Mouse (Mus musculus): ENCODE results near the gene Olfr654. TPM values are rescaled to one million over a fixed set of nuclear protein-coding genes. Genes with fewer than 3 reads are reported as not detected.

Olfr654 gene
- not detected in 2 replicates for polyA plus RNA-seq (2014; fragmentation: Nextera tagmentation; extraction: Ambion mirVana)

DNA sequence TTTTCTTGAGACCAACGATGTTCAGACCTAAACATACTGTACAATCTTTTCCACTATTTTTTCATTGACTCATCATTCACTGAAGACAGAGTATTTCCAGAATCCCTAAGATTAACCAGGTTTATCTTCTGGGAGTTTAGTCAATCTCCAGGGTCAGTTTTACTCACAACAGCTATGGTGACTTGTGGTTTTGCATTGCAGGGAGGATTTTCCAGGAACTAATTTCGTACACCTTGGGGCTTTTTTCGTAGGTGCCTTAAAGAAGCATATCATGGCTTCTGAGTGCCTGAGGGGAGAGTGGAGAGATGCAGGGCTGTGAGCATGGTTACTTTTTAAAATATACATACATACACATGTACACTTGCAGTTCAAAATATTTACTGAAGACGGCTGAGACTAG, at the start of gene Olfr654:
TSS of gene Olfr654 (plus strand) at position 301 of the 400 bp plus-strand sequence.
- Histone ChIP-seq H3K9ac (replicated peaks; ENCODE audit: low read depth, low read length) (no peak within 1 kb of the TSS), H3K27me3 (ENCODE audit: control insufficient read depth, insufficient read depth, low read length) (no peaks in the 10 kb centered on the region), H3K4me3 (ENCODE audit: low read depth, low read length) (no peak within 1 kb of the TSS), H3K4me1 (ENCODE audit: control insufficient read depth, insufficient read depth, low read length) (no peaks in the 10 kb centered on the region), H3K4me2 (replicated peaks; ENCODE audit: low read depth, low read length) (no peak within 1 kb of the TSS), H3K27ac (ENCODE audit: low read length) (no peak within 1 kb of the TSS), H3K9me3 (ENCODE audit: control insufficient read depth, low read depth, low read length) (no peaks in the 10 kb centered on the region), H3K36me3 (ENCODE audit: control insufficient read depth, insufficient read depth, low read length) (no peaks in the 10 kb centered on the region)
- WGBS, result 75% methylated on average over 4 of the region's 4 CpGs
- ATAC-seq (ENCODE audit: insufficient number of reproducible peaks, insufficient read depth, low FRiP score, low read depth), result no peak

DNA sequence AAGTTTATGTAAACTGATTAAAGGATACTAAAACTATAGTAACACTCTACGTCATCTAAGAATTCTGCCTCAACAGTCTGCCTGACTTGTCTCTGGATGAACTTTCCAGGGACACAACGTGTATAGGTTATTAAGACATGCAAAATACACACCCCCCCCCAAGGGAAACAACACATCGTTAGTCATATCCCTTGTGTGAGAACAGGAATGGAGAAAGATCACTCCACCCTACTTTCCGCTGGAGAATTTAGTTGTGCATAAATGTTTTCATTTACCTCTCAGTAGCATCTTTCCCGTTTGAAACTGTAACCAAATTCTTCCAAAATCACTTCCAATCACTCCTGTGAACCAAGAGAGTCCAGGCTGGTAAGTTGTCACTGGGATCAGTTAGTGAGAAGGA, 37.0 kb upstream of the Olfr654 start, which contains the start of gene Olfr651:
TSS of gene Olfr651 (plus strand) at position 301 of the 400 bp plus-strand sequence.
- Histone ChIP-seq H3K4me1 (ENCODE audit: control insufficient read depth, insufficient read depth, low read length) (no peaks in the 10 kb centered on the region), H3K4me3 (ENCODE audit: low read depth, low read length) (no peak within 1 kb of the TSS), H3K9me3 (ENCODE audit: control insufficient read depth, low read depth, low read length) (no peaks in the 10 kb centered on the region), H3K27ac (ENCODE audit: low read length) (no peak within 1 kb of the TSS), H3K9ac (replicated peaks; ENCODE audit: low read depth, low read length) (no peak within 1 kb of the TSS), H3K27me3 (ENCODE audit: control insufficient read depth, insufficient read depth, low read length) (no peaks in the 10 kb centered on the region), H3K4me2 (replicated peaks; ENCODE audit: low read depth, low read length) (no peak within 1 kb of the TSS), H3K36me3 (ENCODE audit: control insufficient read depth, insufficient read depth, low read length) (no peaks in the 10 kb centered on the region)
- 71% methylated on average over 5 of the region's 5 CpGs for WGBS
- no peak for ATAC-seq (ENCODE audit: insufficient number of reproducible peaks, insufficient read depth, low FRiP score, low read depth)

DNA sequence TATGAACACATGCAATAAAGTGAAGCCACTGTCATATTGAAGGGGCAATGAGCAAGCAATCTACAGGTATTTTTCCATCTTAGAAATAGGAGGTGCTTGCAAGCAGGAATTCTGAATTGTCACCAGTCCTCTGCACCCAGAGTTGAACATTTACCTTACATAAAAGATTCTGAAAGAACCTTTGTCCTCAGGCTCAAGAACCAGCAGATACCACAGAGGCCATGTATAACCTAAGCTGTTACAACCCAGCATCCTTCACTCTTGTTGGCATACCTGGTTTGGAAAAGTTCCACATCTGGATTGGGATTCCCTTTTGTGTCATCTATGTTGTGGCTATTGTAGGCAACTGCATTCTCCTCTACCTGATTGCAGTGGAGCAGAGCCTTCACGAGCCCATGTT, 34.1 kb upstream of the Olfr654 start:
- Histone ChIP-seq H3K4me2 (replicated peaks; ENCODE audit: low read depth, low read length) (no peak overlapping the region), H3K27me3 (ENCODE audit: control insufficient read depth, insufficient read depth, low read length) (no peaks in the 10 kb centered on the region), H3K4me1 (ENCODE audit: control insufficient read depth, insufficient read depth, low read length) (no peaks in the 10 kb centered on the region), H3K36me3 (ENCODE audit: control insufficient read depth, insufficient read depth, low read length) (no peaks in the 10 kb centered on the region), H3K9ac (replicated peaks; ENCODE audit: low read depth, low read length) (no peak overlapping the region), H3K4me3 (ENCODE audit: low read depth, low read length) (no peak overlapping the region), H3K9me3 (ENCODE audit: control insufficient read depth, low read depth, low read length) (no peaks in the 10 kb centered on the region), H3K27ac (ENCODE audit: low read length) (no peak overlapping the region)
- 71% methylated on average over 1 of the region's 1 CpGs for WGBS
- ATAC-seq (ENCODE audit: insufficient number of reproducible peaks, insufficient read depth, low FRiP score, low read depth), result no peak

DNA sequence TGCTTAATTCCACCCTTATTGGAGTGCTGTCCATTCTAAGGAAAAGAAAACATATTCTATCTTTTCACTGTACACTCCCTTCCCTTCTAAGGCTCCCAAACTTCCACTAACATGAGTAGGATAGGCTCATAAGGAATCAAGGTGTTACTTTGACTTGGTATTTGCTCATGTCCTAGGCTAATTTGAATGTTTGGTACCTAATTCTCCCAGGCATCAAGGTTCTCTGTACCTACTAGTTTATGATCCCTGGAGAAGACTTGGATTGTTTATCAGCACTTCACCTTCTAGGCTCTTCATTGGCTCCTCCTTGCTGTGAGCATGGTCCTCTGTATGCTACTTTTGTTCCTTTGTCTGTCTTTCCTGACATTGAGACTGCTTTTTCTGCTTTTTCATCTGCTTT, 26.2 kb upstream of the Olfr654 start, which contains the start of gene Olfr652:
TSS of gene Olfr652 (plus strand) at position 301 of the 400 bp plus-strand sequence.
- Histone ChIP-seq H3K4me3 (ENCODE audit: low read depth, low read length) (no peak within 1 kb of the TSS), H3K27me3 (ENCODE audit: control insufficient read depth, insufficient read depth, low read length) (no peaks in the 10 kb centered on the region), H3K27ac (ENCODE audit: low read length) (no peak within 1 kb of the TSS), H3K9me3 (ENCODE audit: control insufficient read depth, low read depth, low read length) (no peaks in the 10 kb centered on the region), H3K4me2 (replicated peaks; ENCODE audit: low read depth, low read length) (no peak within 1 kb of the TSS), H3K9ac (replicated peaks; ENCODE audit: low read depth, low read length) (no peak within 1 kb of the TSS), H3K4me1 (ENCODE audit: control insufficient read depth, insufficient read depth, low read length) (no peaks in the 10 kb centered on the region), H3K36me3 (ENCODE audit: control insufficient read depth, insufficient read depth, low read length) (no peaks in the 10 kb centered on the region)
- no peak for ATAC-seq (ENCODE audit: insufficient number of reproducible peaks, insufficient read depth, low FRiP score, low read depth)

DNA sequence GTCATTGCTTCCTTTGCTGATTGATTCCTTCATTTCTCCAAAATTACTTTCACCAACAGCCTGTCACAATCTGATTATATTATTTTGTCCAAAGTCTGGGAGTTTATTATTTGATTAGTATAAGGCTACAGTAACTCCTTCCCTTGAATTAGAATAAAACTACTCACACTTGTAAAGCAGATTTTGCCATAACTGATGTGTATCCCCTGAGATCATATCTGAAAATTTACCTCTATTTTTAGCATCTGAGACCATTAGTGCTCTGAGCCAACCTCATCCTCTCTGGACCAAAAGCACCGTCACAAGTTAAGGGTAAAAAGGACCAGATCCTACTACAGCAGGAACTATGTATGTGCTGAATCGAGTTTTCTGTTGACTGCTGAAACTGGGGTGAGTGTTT, 9.8 kb upstream of the Olfr654 start, which contains the start of gene Olfr653:
TSS of gene Olfr653 (plus strand) at position 301 of the 400 bp plus-strand sequence.
- Histone ChIP-seq H3K4me1 (ENCODE audit: control insufficient read depth, insufficient read depth, low read length) (no peaks in the 10 kb centered on the region), H3K4me3 (ENCODE audit: low read depth, low read length) (no peak within 1 kb of the TSS), H3K27ac (ENCODE audit: low read length) (no peak within 1 kb of the TSS), H3K9ac (replicated peaks; ENCODE audit: low read depth, low read length) (no peak within 1 kb of the TSS), H3K27me3 (ENCODE audit: control insufficient read depth, insufficient read depth, low read length) (no peaks in the 10 kb centered on the region), H3K9me3 (ENCODE audit: control insufficient read depth, low read depth, low read length) (no peaks in the 10 kb centered on the region), H3K36me3 (ENCODE audit: control insufficient read depth, insufficient read depth, low read length) (no peaks in the 10 kb centered on the region), H3K4me2 (replicated peaks; ENCODE audit: low read depth, low read length) (no peak within 1 kb of the TSS)
- WGBS, result 68% methylated on average over 2 of the region's 2 CpGs
- no peak for ATAC-seq (ENCODE audit: insufficient number of reproducible peaks, insufficient read depth, low FRiP score, low read depth)

DNA sequence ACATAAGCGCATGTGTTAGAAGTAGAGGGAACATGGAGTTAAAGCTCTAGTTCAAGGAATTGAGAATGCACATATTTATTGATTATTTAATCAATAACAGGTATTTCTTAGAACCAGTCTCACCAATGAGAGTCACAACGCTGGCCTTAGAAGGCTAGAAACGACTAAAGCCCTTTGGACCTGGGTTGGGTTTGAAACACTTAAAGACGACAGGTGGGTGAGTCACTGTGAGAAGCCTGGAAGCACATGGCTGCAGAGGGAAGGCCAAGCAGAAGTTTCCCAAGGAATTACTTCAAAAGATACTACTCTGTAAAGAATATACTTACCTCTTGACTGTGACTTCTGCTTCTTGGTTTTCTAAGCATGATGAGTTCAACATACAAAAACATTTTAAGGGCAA, 6.0 kb upstream of the Olfr654 start:
- Histone ChIP-seq H3K9me3 (ENCODE audit: control insufficient read depth, low read depth, low read length) (no peaks in the 10 kb centered on the region), H3K9ac (replicated peaks; ENCODE audit: low read depth, low read length) (no peak overlapping the region), H3K36me3 (ENCODE audit: control insufficient read depth, insufficient read depth, low read length) (no peaks in the 10 kb centered on the region), H3K27me3 (ENCODE audit: control insufficient read depth, insufficient read depth, low read length) (no peaks in the 10 kb centered on the region), H3K4me1 (ENCODE audit: control insufficient read depth, insufficient read depth, low read length) (no peaks in the 10 kb centered on the region), H3K4me3 (ENCODE audit: low read depth, low read length) (no peak overlapping the region), H3K4me2 (replicated peaks; ENCODE audit: low read depth, low read length) (no peak overlapping the region), H3K27ac (ENCODE audit: low read length) (no peak overlapping the region)
- no peak for ATAC-seq (ENCODE audit: insufficient number of reproducible peaks, insufficient read depth, low FRiP score, low read depth)
- WGBS, result 91% methylated on average over 4 of the region's 4 CpGs

DNA sequence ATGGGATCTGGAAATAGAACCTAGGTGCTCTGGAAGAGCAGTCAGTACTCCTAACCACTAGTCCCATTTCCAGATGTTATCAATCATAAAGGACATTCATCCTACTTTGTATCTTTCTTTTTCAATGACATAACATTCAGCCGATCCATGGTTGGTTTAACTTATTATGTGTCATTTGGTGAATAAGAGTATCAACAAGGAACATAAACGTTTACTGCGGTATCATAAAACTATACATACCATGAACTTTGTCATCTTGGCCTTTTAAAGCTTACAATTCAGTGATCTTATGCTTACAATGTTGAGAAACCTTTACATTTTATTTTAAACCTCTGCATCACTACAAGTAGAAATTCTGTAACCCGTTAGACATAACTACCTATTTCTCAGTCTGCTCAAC, 5.4 kb upstream of the Olfr654 start:
- H3K4me2 ChIP-seq (replicated peaks; ENCODE audit: low read depth, low read length), result no peak overlapping the region
- no peak overlapping the region for H3K27ac ChIP-seq (ENCODE audit: low read length)
- no peak overlapping the region for H3K4me3 ChIP-seq (ENCODE audit: low read depth, low read length)
- no peaks in the 10 kb centered on the region for H3K36me3 ChIP-seq (ENCODE audit: control insufficient read depth, insufficient read depth, low read length)
- H3K9me3 ChIP-seq (ENCODE audit: control insufficient read depth, low read depth, low read length), result no peaks in the 10 kb centered on the region
- ATAC-seq (ENCODE audit: insufficient number of reproducible peaks, insufficient read depth, low FRiP score, low read depth), result no peak
- WGBS, result 80% methylated on average over 4 of the region's 4 CpGs
- no peak overlapping the region for H3K9ac ChIP-seq (replicated peaks; ENCODE audit: low read depth, low read length)
- no peaks in the 10 kb centered on the region for H3K27me3 ChIP-seq (ENCODE audit: control insufficient read depth, insufficient read depth, low read length)
- no peaks in the 10 kb centered on the region for H3K4me1 ChIP-seq (ENCODE audit: control insufficient read depth, insufficient read depth, low read length)

DNA sequence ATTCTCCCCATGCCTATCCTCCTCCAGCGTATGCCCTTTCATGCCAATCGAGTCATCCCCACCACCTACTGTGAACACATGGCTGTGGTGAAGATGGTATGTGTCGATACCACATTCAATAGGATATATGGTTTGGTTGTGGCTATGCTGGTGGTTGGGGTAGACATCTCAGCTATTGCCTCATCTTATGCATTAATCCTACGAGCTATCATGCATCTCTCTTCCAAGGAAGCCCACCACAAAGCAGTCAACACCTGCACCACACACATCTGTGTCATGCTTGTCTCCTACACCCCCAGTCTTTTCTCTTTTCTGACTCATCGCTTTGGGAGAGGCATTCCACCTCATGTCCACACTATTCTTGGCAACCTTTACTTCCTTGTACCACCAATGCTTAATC, 1.4 kb downstream of the Olfr654 start:
- no peaks in the 10 kb centered on the region for H3K9me3 ChIP-seq (ENCODE audit: control insufficient read depth, low read depth, low read length)
- no peak for ATAC-seq (ENCODE audit: insufficient number of reproducible peaks, insufficient read depth, low FRiP score, low read depth)
- no peaks in the 10 kb centered on the region for H3K4me1 ChIP-seq (ENCODE audit: control insufficient read depth, insufficient read depth, low read length)
- H3K9ac ChIP-seq (replicated peaks; ENCODE audit: low read depth, low read length), result no peak overlapping the region
- no peak overlapping the region for H3K4me2 ChIP-seq (replicated peaks; ENCODE audit: low read depth, low read length)
- WGBS, result 87% methylated on average over 5 of the region's 5 CpGs
- H3K4me3 ChIP-seq (ENCODE audit: low read depth, low read length), result no peak overlapping the region
- H3K27ac ChIP-seq (ENCODE audit: low read length), result no peak overlapping the region
- H3K27me3 ChIP-seq (ENCODE audit: control insufficient read depth, insufficient read depth, low read length), result no peaks in the 10 kb centered on the region
- H3K36me3 ChIP-seq (ENCODE audit: control insufficient read depth, insufficient read depth, low read length), result no peaks in the 10 kb centered on the region

DNA sequence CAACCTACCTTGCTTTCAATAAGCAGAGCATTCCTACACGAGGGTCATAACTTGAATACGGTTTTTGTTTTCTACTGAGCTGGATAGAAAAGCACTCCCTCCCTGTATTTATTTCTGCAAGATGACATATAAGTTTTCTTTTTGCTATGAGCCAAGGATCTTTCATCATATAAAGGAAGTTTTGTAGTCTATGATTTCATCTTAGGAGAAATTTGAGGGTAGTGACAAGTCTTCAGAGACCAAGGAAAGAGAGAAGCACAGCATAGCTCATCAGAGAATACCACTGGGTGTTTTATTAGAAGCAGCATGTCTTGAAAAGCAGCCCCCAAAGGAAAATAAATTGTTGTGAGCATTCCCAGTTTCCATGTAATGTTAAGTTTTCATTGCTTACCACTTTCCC, 14.9 kb downstream of the Olfr654 start, which contains the start of gene Olfr655:
TSS of gene Olfr655 (minus strand) at position 101 of the 400 bp plus-strand sequence.
- Histone ChIP-seq H3K9me3 (ENCODE audit: control insufficient read depth, low read depth, low read length) (no peaks in the 10 kb centered on the region), H3K4me2 (replicated peaks; ENCODE audit: low read depth, low read length) (no peak within 1 kb of the TSS), H3K9ac (replicated peaks; ENCODE audit: low read depth, low read length) (no peak within 1 kb of the TSS), H3K4me3 (ENCODE audit: low read depth, low read length) (no peak within 1 kb of the TSS), H3K36me3 (ENCODE audit: control insufficient read depth, insufficient read depth, low read length) (no peaks in the 10 kb centered on the region), H3K27ac (ENCODE audit: low read length) (no peak within 1 kb of the TSS), H3K4me1 (ENCODE audit: control insufficient read depth, insufficient read depth, low read length) (no peaks in the 10 kb centered on the region), H3K27me3 (ENCODE audit: control insufficient read depth, insufficient read depth, low read length) (no peaks in the 10 kb centered on the region)
- WGBS, result 87% methylated on average over 2 of the region's 2 CpGs
- no peak for ATAC-seq (ENCODE audit: insufficient number of reproducible peaks, insufficient read depth, low FRiP score, low read depth)

All from stomach, embryonic 14.5 days (tissue).